Comparison of ENCODE assay signal across 8 mouse cellular contexts in genomic region chr7:123367218-123368150, GRCm38 (mm10). TPM values are rescaled to one million over a fixed set of nuclear protein-coding genes. Genes with fewer than 3 reads are reported as not detected.
DNase-seq lines count a peak whose midpoint lies in the region; ATAC-seq lines count a peak whose summit lies in the region.

No protein-coding gene starts in this region.

- ATAC-seq in kidney, embryonic 14.5 days (ENCODE audit: low FRiP score, low TSS enrichment): no peak
- ATAC-seq in forebrain, embryonic 12.5 days (ENCODE audit: low FRiP score): no peak
- ATAC-seq in liver, embryonic 15.5 days (ENCODE audit: insufficient read depth): no peak

- 79% methylated on average over 16 of the region's 16 CpGs for WGBS in kidney, embryonic 14.5 days
- WGBS in forebrain, embryonic 12.5 days: 90% methylated on average over 16 of the region's 16 CpGs
- WGBS in liver, embryonic 15.5 days (ENCODE audit: insufficient replicate concordance): 70% methylated on average over 16 of the region's 16 CpGs

- peak overlapping the region; percentile 80; the same call in 1 of the 2 replicates for H3K4me3 ChIP-seq in kidney, embryonic 14.5 days (ENCODE audit: low read length)
- H3K4me3 ChIP-seq in forebrain, embryonic 12.5 days (replicated peaks): no peak overlapping the region
- H3K4me3 ChIP-seq in liver, embryonic 15.5 days (replicated peaks): peak overlapping the region; percentile 95

- no peak overlapping the region for H3K27ac ChIP-seq in kidney, embryonic 14.5 days (ENCODE audit: low read depth, low read length)
- H3K27ac ChIP-seq in forebrain, embryonic 12.5 days: no peak overlapping the region
- peak overlapping the region; percentile 69 for H3K27ac ChIP-seq in liver, embryonic 15.5 days (replicated peaks)

- H3K4me2 ChIP-seq in kidney, embryonic 14.5 days (replicated peaks; ENCODE audit: low read depth, low read length): peak overlapping the region; percentile 55; the same call in 1 of the 2 replicates
- peak overlapping the region; percentile 84 for H3K4me2 ChIP-seq in forebrain, embryonic 12.5 days
- peak overlapping the region; percentile 88 for H3K4me2 ChIP-seq in liver, embryonic 15.5 days

- peaks cover 16% of the 10 kb centered on the region for H3K4me1 ChIP-seq in kidney, embryonic 14.5 days (ENCODE audit: control insufficient read depth, insufficient read depth, low read length)
- peaks cover 38% of the 10 kb centered on the region for H3K4me1 ChIP-seq in forebrain, embryonic 12.5 days
- H3K4me1 ChIP-seq in liver, embryonic 15.5 days (replicated peaks): peaks cover 76% of the 10 kb centered on the region

- H3K27me3 ChIP-seq in kidney, embryonic 14.5 days (ENCODE audit: control insufficient read depth, insufficient read depth, low read length): no peaks in the 10 kb centered on the region
- H3K27me3 ChIP-seq in forebrain, embryonic 12.5 days: no peaks in the 10 kb centered on the region
- H3K27me3 ChIP-seq in liver, embryonic 15.5 days: no peaks in the 10 kb centered on the region

- H3K9me3 ChIP-seq in kidney, embryonic 14.5 days (ENCODE audit: control insufficient read depth, low read length): no peaks in the 10 kb centered on the region
- no peaks in the 10 kb centered on the region for H3K9me3 ChIP-seq in forebrain, embryonic 12.5 days
- no peaks in the 10 kb centered on the region for H3K9me3 ChIP-seq in liver, embryonic 15.5 days (replicated peaks)

- H3K36me3 ChIP-seq in kidney, embryonic 14.5 days (ENCODE audit: control insufficient read depth, insufficient read depth, low read length): no peaks in the 10 kb centered on the region
- H3K36me3 ChIP-seq in forebrain, embryonic 12.5 days (replicated peaks): no peaks in the 10 kb centered on the region
- H3K36me3 ChIP-seq in liver, embryonic 15.5 days (replicated peaks): peaks cover 2% of the 10 kb centered on the region; the same call in 1 of the 2 replicates

- DNase-seq in kidney, postnatal 4 days: no peak
- peak; percentile 46 for DNase-seq in NIH3T3 (ENCODE audit: low read depth)
- DNase-seq in testis, postnatal 14 days (ENCODE audit: low spot score): no peak
- DNase-seq in urinary bladder, adult 18-20 months (ENCODE audit: low spot score in 2 of 2): no peak
- no peak for DNase-seq in cerebellum, adult 11-12 months

- H3K9ac ChIP-seq in kidney, embryonic 14.5 days (ENCODE audit: low read depth, low read length): 0 out of 2 replicates have a peak overlapping the region, but pooled peaks have one; percentile 89
- peak overlapping the region; percentile 38; the same call in 1 of the 2 replicates for H3K9ac ChIP-seq in forebrain, embryonic 12.5 days
- 0 out of 2 replicates have a peak overlapping the region, but pooled peaks have one; percentile 3 for H3K9ac ChIP-seq in liver, embryonic 15.5 days

RNA-seq across cellular contexts. Expression of gene Lcmt1, which starts 2.1 kb away (rescaled TPM):
- polyA plus RNA-seq in kidney, embryonic 14.5 days (2014; fragmentation: Nextera tagmentation; extraction: Ambion mirVana): 61.3 and 66.4 TPM in 2 replicates
- 62.0 and 64.0 TPM in 2 replicates for polyA plus RNA-seq in forebrain, embryonic 12.5 days (2016; fragmentation: Nextera tagmentation; extraction: Ambion mirVana)
- polyA plus RNA-seq in liver, embryonic 15.5 days (2015; fragmentation: Nextera tagmentation; extraction: Ambion mirVana): 21.2 and 22.3 TPM in 2 replicates

RNA-seq across cellular contexts. Expression of gene Arhgap17, which starts 2.2 kb away (rescaled TPM):
- 19.5 and 31.2 TPM in 2 replicates for polyA plus RNA-seq in kidney, embryonic 14.5 days (2014; fragmentation: Nextera tagmentation; extraction: Ambion mirVana)
- polyA plus RNA-seq in forebrain, embryonic 12.5 days (2016; fragmentation: Nextera tagmentation; extraction: Ambion mirVana): 22.6 and 24.1 TPM in 2 replicates
- 10.2 and 10.3 TPM in 2 replicates for polyA plus RNA-seq in liver, embryonic 15.5 days (2015; fragmentation: Nextera tagmentation; extraction: Ambion mirVana)

Comparison
In these comparisons a context has a peak if more than half of its experiments do, and no peak if none do; other contexts are left out.
1. H3K9ac ChIP-seq: peak in every context shown above with its lines; median percentile 89 in kidney, embryonic 14.5 days; 38 in forebrain, embryonic 12.5 days; 3 in liver, embryonic 15.5 days.